Mouse (Mus musculus): ENCODE data around the gene Zfp286. TPM values are rescaled to one million over a fixed set of nuclear protein-coding genes. Genes with fewer than 3 reads are reported as not detected.

The Zfp286 gene
- polyA plus RNA-seq (2016; fragmentation: Nextera tagmentation; extraction: Ambion mirVana) = 27.6 and 30.1 TPM in 2 replicates

DNA sequence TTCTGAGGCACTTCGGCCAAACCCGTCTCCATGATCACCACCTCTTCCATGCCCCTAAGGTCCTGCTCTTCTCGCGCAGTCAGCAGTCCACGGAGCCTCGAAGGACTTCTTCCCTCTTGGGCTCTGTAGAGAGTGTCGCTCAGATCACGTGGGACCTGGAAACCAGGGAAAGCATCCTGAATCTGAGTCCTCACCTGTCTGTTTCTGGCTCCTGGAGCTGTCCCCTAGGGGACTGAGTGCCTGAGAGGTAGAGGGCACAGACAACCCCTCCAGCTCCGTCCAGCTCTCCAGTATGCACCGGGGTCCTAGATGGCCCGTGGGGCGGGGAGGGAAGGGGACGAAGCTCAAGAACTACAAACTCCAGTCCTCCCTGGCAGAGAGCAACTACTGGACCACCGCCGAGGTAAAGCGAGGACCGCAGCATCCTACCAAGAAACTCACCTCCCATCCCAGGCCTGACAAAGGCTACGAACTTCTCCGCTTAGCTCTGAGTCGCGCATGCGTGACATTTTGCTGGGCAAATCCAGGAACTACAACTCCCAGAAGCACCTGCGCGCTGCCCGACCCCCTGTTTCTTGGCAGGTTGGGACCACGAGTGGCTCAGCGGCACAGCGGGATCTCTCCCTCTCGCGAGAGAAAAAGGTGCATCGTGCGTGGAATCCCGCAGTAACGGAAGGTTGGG lies at the start of gene Zfp286:
Zfp286 (minus strand) TSS at position 528 of the 682 bp plus-strand sequence.
- H3K4me2 ChIP-seq (replicated peaks) = peak within 1 kb of the TSS; percentile 71
- 0 out of 2 replicates have a peak, but pooled peaks cover 4% of the 10 kb centered on the region for H3K9me3 ChIP-seq
- ATAC-seq (ENCODE audit: low FRiP score, low read depth) = peak; percentile 98
- no peaks in the 10 kb centered on the region for H3K27me3 ChIP-seq (replicated peaks)
- H3K36me3 ChIP-seq = peaks cover 22% of the 10 kb centered on the region
- WGBS = 8% methylated on average over 34 of the region's 34 CpGs
- peaks cover 6% of the 10 kb centered on the region; the same call in 1 of the 2 replicates for H3K4me1 ChIP-seq
- H3K4me3 ChIP-seq = peak within 1 kb of the TSS; percentile 56
- no peak within 1 kb of the TSS for H3K27ac ChIP-seq
- H3K9ac ChIP-seq = peak within 1 kb of the TSS; percentile 72

DNA sequence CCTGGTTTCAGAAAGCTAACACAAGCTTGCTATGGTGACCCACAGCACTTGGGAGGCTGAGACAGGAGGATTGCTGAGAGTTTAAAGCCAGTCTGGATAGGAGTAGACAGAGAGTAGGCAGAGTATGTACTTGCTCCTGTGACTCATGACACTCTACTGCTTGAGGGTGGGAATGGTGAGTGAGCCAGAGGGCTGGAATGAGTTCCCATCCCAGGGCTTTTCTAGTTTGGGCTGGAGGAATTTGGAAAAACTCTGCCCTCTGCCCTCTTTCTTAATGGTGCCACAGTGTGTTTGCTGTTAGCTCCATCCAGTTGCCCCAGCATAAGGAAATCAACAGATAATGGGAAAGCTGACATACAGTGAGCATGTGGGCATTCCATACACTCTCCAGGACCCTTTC lies 42.6 kb upstream of the Zfp286 start:
- Histone ChIP-seq H3K4me3 (no peak overlapping the region), H3K4me1 (no peaks in the 10 kb centered on the region), H3K9me3 (no peaks in the 10 kb centered on the region), H3K27me3 (replicated peaks) (no peaks in the 10 kb centered on the region), H3K4me2 (replicated peaks) (no peak overlapping the region), H3K27ac (no peak overlapping the region), H3K9ac (no peak overlapping the region), H3K36me3 (no peaks in the 10 kb centered on the region; the same call in 1 of the 2 replicates)
- ATAC-seq (ENCODE audit: low FRiP score, low read depth) = no peak

DNA sequence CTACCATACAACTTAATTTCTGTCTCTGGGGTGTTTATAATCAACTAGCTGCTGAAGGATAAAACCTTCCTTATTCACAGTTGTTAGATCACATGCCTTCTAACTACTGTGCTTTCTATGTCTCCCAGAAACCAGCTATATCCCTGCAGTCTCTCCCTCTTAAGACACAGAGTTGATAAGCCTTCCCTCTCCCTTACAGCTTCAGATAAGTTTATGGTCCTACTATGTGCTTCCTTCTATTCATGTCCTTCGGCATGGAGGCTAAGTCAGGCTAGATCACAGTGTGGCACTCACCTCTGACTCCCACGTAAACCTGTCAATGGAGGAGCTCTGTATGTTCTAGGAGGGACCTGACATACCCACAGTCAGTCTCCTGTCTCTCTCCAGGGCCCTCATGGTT lies 41.1 kb upstream of the Zfp286 start:
- 84% methylated on average over 2 of the region's 2 CpGs for WGBS
- no peaks in the 10 kb centered on the region for H3K9me3 ChIP-seq
- no peak overlapping the region for H3K4me3 ChIP-seq
- no peaks in the 10 kb centered on the region; the same call in 1 of the 2 replicates for H3K36me3 ChIP-seq
- no peak overlapping the region for H3K27ac ChIP-seq
- no peak overlapping the region for H3K4me2 ChIP-seq (replicated peaks)
- H3K4me1 ChIP-seq = no peaks in the 10 kb centered on the region
- no peaks in the 10 kb centered on the region for H3K27me3 ChIP-seq (replicated peaks)
- H3K9ac ChIP-seq = no peak overlapping the region
- ATAC-seq (ENCODE audit: low FRiP score, low read depth) = no peak

DNA sequence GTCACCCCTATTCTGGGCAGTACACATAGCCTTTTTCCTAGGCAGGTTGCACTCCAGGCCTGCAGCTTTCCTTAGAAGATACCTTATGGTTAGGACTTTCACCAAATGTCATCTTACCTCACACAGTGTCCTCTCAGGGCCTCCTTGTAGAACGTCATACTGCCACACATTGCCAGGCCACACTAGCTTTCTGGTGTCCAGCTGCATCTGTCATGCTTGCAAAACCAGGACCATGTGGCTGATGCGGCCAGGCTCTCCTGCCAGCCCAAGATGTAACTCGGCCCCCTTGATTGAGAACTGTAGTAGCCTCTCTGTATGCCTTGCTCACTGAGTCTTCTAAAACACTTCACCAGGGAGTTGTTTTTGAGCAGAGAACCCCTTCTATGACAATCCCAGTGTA lies 38.6 kb upstream of the Zfp286 start:
- H3K36me3 ChIP-seq = no peaks in the 10 kb centered on the region
- no peak overlapping the region for H3K27ac ChIP-seq
- no peak overlapping the region for H3K4me2 ChIP-seq (replicated peaks)
- no peaks in the 10 kb centered on the region for H3K9me3 ChIP-seq
- 86% methylated on average over 3 of the region's 3 CpGs for WGBS
- no peak overlapping the region for H3K9ac ChIP-seq
- H3K4me3 ChIP-seq = no peak overlapping the region
- no peaks in the 10 kb centered on the region for H3K27me3 ChIP-seq (replicated peaks)
- H3K4me1 ChIP-seq = no peaks in the 10 kb centered on the region
- ATAC-seq (ENCODE audit: low FRiP score, low read depth) = no peak

DNA sequence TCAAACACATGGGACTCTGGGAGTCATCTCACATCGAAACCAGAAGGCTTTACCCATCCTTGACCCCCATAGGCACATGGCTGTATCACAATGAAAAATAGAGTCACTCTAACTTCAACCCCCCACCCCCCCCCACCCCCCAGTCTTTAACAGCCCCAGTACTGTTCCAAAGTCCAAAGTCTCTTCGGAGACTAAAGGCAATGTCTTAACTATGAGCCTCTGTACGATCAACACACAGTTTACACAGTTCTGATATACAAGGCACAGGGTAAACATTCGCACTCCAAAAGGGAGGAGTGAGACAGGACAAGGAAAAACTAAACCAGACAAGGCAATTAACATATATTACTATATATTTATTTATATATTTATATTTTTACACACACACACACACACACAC lies 37.9 kb upstream of the Zfp286 start:
- 92% methylated on average over 4 of the region's 4 CpGs for WGBS
- Histone ChIP-seq H3K36me3 (no peaks in the 10 kb centered on the region), H3K9ac (no peak overlapping the region), H3K9me3 (no peaks in the 10 kb centered on the region), H3K4me2 (replicated peaks) (no peak overlapping the region), H3K4me1 (no peaks in the 10 kb centered on the region), H3K27me3 (replicated peaks) (no peaks in the 10 kb centered on the region), H3K4me3 (no peak overlapping the region), H3K27ac (no peak overlapping the region)
- no peak for ATAC-seq (ENCODE audit: low FRiP score, low read depth)

DNA sequence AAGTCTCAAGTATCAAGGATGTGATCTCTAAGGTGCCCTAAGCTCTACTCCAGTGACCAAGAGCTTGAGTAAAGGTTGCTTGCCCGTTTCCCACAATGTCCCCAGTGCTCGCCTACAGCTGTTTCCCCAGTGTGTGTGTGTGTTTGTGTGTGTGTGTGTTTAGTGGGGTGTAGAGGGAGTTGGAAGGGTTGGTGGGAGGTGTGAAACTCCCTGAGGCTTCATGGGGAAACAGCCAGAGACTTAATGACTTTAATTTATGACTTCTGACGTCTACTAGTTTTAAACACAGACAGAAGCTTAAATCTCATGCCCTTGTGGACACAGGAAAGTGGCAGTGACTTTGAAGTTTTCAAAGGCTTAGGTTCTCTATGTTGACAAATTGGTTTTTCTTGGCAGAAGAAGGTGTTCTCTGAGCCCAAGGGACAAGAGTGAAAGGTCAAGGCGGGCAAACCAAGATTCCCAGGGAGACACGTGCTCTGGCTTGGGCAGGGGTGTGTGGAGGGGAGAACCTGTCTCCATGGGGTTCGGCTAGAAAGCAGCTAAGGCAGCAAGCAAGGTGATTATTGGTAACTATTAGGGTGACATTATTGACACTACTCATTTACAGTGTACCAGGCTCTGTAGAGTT lies 37.0 kb upstream of the Zfp286 start:
- Histone ChIP-seq H3K9me3 (no peaks in the 10 kb centered on the region), H3K9ac (no peak overlapping the region), H3K27me3 (replicated peaks) (no peaks in the 10 kb centered on the region), H3K27ac (no peak overlapping the region), H3K36me3 (no peaks in the 10 kb centered on the region), H3K4me3 (no peak overlapping the region), H3K4me1 (peaks cover 4% of the 10 kb centered on the region), H3K4me2 (replicated peaks) (no peak overlapping the region)
- ATAC-seq (ENCODE audit: low FRiP score, low read depth) = no peak
- WGBS = 61% methylated on average over 6 of the region's 6 CpGs

DNA sequence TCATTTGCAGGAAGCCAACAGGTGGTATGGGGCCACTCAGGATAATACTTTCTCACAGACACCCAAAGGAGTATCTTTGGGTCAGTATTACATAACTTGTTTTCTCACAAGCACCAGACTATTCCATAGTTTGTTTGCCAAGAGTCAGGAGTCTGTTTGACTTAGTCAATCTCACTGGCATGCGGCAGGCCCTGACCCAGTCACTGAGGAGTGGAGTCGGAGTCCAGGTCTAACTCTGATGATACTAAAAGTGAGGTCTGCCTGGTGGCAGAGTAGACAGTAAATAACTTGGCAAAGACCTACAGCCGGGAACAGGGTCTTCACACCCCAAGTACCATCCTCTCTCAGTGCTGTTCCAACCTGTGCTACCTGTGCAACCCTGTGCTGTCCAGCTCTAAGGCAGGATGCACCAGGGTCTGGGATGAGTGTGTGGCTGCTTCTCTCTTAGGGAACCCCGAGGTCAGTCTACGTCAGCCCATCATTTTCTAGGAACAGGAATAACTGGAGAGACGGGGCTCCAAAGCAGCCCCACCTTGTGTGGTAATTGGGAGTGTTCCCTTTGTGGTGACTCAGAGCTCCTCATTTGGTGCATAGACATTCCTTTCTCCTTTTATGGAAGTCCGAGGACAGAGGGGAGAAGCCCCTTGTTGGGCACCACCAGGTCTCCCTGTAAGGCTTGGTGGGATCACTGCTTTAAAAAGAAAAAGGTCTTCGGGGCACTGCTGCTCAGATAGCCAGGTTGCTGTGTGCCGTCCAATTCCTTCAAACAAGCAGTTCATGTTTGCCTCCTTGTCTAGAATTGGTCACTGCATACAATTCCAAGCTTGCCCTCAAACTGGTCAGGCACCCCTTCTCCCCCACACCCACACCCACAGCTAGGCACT lies 36.2 kb upstream of the Zfp286 start:
- Histone ChIP-seq H3K27ac (no peak overlapping the region), H3K36me3 (no peaks in the 10 kb centered on the region), H3K4me1 (peaks cover 11% of the 10 kb centered on the region), H3K9ac (no peak overlapping the region), H3K4me3 (no peak overlapping the region), H3K27me3 (replicated peaks) (no peaks in the 10 kb centered on the region), H3K9me3 (no peaks in the 10 kb centered on the region), H3K4me2 (replicated peaks) (no peak overlapping the region)
- 82% methylated on average over 9 of the region's 9 CpGs for WGBS
- ATAC-seq (ENCODE audit: low FRiP score, low read depth) = no peak

DNA sequence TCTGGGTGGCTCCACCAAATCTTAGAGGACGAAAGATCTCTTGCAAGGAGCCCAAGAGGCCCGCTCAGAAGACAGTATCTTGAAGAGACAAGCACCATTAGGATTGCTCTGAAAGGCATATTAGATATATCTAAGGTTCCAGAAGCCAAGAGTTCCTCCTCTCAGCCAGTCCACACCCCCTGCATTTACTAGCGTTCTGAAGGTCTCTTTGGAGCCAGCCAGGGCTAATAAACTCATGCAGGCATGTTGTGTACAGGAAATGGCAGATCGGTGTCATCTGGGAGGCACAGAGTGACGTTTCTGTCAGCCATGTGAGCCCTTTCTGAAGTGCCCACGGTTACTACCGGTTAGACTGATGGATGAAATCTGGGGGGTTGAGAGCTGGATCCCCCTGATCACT lies 34.9 kb upstream of the Zfp286 start:
- Histone ChIP-seq H3K4me3 (no peak overlapping the region), H3K27me3 (replicated peaks) (no peaks in the 10 kb centered on the region), H3K4me1 (peaks cover 20% of the 10 kb centered on the region), H3K27ac (no peak overlapping the region), H3K9me3 (no peaks in the 10 kb centered on the region), H3K4me2 (replicated peaks) (no peak overlapping the region), H3K36me3 (no peaks in the 10 kb centered on the region), H3K9ac (no peak overlapping the region)
- no peak for ATAC-seq (ENCODE audit: low FRiP score, low read depth)
- WGBS = 75% methylated on average over 7 of the region's 7 CpGs

DNA sequence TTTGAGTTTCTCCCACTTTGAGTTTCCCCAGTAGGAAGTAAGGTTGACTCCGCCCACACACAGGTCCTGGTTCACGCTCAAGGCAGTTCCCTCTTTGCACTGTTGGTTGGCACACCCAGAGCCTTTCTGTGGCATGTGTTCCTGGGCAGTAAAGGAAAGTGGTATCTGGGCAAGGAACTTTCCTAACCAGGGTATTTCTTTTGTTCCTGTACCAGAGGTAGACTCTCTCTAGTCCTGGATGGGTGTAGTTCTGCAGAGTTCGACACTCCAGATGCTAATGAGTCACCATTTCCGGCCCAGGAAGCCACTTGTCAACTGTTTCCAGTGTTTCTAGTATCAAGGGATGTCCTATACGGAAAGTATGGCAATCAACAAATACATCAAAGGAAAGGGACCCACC lies 32.6 kb upstream of the Zfp286 start:
- Histone ChIP-seq H3K36me3 (no peaks in the 10 kb centered on the region), H3K27me3 (replicated peaks) (no peaks in the 10 kb centered on the region), H3K9ac (no peak overlapping the region), H3K4me1 (peaks cover 20% of the 10 kb centered on the region), H3K9me3 (no peaks in the 10 kb centered on the region), H3K4me3 (no peak overlapping the region), H3K27ac (no peak overlapping the region), H3K4me2 (replicated peaks) (peak overlapping the region; percentile 39)
- ATAC-seq (ENCODE audit: low FRiP score, low read depth) = no peak
- 78% methylated on average over 5 of the region's 5 CpGs for WGBS

DNA sequence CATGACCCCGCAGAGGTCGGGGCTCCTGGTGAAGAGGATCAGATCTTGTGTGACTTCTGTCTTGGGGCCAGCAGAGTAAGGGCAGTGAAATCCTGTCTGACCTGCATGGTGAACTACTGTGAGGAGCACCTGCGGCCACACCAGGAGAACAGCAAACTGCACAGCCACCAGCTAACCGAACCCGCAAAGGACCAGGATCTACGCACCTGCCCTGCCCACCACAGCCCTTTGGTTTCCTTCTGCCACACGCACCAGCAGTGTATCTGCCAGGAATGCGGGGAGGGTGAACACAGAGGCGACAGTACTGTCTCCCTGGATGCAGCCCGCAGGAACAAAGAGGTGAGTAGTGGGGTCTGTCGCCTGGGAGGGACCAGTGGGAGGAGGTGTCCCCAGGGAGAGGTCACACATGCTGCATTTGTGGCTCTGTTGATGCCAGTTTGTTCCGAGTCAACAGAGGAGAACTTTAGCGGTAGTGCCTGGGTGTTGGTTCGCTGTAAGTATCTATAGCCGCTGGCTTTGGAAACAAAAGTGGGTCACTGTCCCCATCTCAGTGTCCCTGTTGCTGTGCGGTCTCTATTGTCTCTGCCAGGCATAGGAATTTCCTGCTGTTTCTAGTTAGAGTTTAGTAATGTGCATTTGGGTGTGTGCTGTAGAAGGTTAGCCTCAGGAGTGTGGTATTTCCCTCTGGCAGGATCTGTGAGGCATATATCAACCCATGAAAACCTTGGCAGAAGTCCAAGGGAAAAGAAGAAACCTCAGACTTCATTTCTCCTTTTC lies 31.6 kb upstream of the Zfp286 start:
- peak overlapping the region; percentile 63 for H3K4me2 ChIP-seq (replicated peaks)
- H3K27ac ChIP-seq = no peak overlapping the region
- H3K4me1 ChIP-seq = peaks cover 20% of the 10 kb centered on the region
- no peaks in the 10 kb centered on the region for H3K36me3 ChIP-seq
- 14% methylated on average over 16 of the region's 16 CpGs for WGBS
- no peaks in the 10 kb centered on the region for H3K9me3 ChIP-seq
- peak overlapping the region; percentile 39 for H3K4me3 ChIP-seq
- no peaks in the 10 kb centered on the region for H3K27me3 ChIP-seq (replicated peaks)
- H3K9ac ChIP-seq = peak overlapping the region; percentile 55
- ATAC-seq (ENCODE audit: low FRiP score, low read depth) = peak; percentile 70

DNA sequence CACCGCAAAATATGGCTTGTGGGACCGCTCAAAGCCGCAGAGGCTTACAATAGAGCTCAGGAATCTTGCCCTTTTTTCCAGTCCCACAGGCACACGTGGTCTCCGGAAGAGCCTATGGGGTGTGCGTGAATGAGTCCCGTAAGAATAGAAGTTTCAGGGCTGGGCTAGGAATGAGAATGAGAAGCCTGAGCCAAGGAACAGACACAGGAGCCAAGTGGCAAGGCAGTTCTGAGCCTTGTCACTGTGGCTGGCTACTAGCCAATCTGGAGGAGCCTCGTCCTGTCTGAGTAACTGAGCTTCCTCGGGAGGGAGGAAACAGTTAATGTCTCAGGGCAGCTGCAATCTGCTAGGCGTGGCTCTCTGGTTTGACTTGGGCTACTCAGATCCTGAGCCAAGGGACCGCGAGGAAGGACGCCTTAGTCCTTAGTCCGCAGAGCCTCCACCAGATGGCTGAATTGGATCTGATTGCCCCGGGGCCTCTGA lies 30.8 kb upstream of the Zfp286 start, which contains the start of gene Trim16:
Trim16 (plus strand) TSS at position 173 of the 483 bp plus-strand sequence.
- H3K4me3 ChIP-seq = peak within 1 kb of the TSS; percentile 39
- peak within 1 kb of the TSS; percentile 63 for H3K4me2 ChIP-seq (replicated peaks)
- H3K27me3 ChIP-seq (replicated peaks) = no peaks in the 10 kb centered on the region
- peak within 1 kb of the TSS; percentile 55 for H3K9ac ChIP-seq
- no peak within 1 kb of the TSS for H3K27ac ChIP-seq
- H3K4me1 ChIP-seq = peaks cover 20% of the 10 kb centered on the region
- no peaks in the 10 kb centered on the region for H3K9me3 ChIP-seq
- no peaks in the 10 kb centered on the region for H3K36me3 ChIP-seq
- WGBS = 7% methylated on average over 15 of the region's 15 CpGs
- peak; percentile 75 for ATAC-seq (ENCODE audit: low FRiP score, low read depth)

Data from neural tube, embryonic 12.5 days (tissue).